Mouse (Mus musculus) heart, postnatal 25 days (tissue): Measurements from ENCODE around the gene Adi1. TPM values are rescaled to one million over a fixed set of nuclear protein-coding genes. Genes with fewer than 3 reads are reported as not detected.

Experiments used
- DNase-seq: peaks from one replicate; pipeline ENCODE4 v3.0.0; 2022; ENCODE audit warnings: low spot score
- intact Hi-C: fragments of 180-260 bp; cut with DNase I; formaldehyde crosslinking; loops from one replicate; pipeline ENCODE4 v1.15.1; 2025
- total RNA-seq, 2 experiments: library from RNA; stranded (reverse); gene quantifications; 2 replicates each; pipeline ENCODE4 v1.2.3; 2021

Gene Adi1
- 10 to 100 TPM; 41.0 to 43.8 TPM for total RNA-seq

- peak; percentile 55 for DNase-seq
- intact Hi-C loops, result loop anchor here (2.0 kb wide), 1 partner anchor 39 kb away; no protein-coding TSS in a partner anchor
Observed at GRCm38 (mm10) chr12:28675121-28675924, at the start of gene Adi1. Gene Adi1, plus strand, starts transcription at chr12:28675231.

- DNase-seq, result no peak
- intact Hi-C loops, result no loop called here
Observed at GRCm38 (mm10) chr12:28625407-28625806, 49.6 kb upstream of the Adi1 start.

GRCm38 (mm10) chr12:28627092-28627491, 47.9 kb upstream of the Adi1 start:
- intact Hi-C loops, result no loop called here
- DNase-seq, result no peak

- intact Hi-C loops, result no loop called here
- DNase-seq, result no peak
Observed at GRCm38 (mm10) chr12:28628436-28628835, 46.6 kb upstream of the Adi1 start.

GRCm38 (mm10) chr12:28635058-28635534, 39.9 kb upstream of the Adi1 start:
- no peak for DNase-seq
- intact Hi-C loops, result loop anchor here (5.0 kb wide), 2 partner anchors 112 to 657 kb away; no protein-coding TSS in a partner anchor

- intact Hi-C loops, result loop anchor here (2.0 to 5.0 kb wide), 3 partner anchors 39 to 656 kb away; partner anchors contain the start of gene Adi1
- DNase-seq, result peak; percentile 88
Observed at GRCm38 (mm10) chr12:28635535-28636476, 39.2 kb upstream of the Adi1 start, which contains the start of gene Rps7. Gene Rps7, minus strand, starts transcription at chr12:28635953.

GRCm38 (mm10) chr12:28636543-28636942, 38.5 kb upstream of the Adi1 start:
- DNase-seq, result no peak
- intact Hi-C loops, result loop anchor here (2.0 to 5.0 kb wide), 3 partner anchors 38 to 656 kb away; partner anchors contain the start of gene Adi1

GRCm38 (mm10) chr12:28638778-28639177, 36.3 kb upstream of the Adi1 start:
- no peak for DNase-seq
- intact Hi-C loops, result loop anchor here (5.0 kb wide), 2 partner anchors 109 to 654 kb away; no protein-coding TSS in a partner anchor

GRCm38 (mm10) chr12:28649141-28650110, 25.6 kb upstream of the Adi1 start, which contains the start of gene Rnaseh1:
Gene Rnaseh1, plus strand, starts transcription at chr12:28649602.
- intact Hi-C loops, result loop anchor here (5.0 kb wide), 1 partner anchor 103 kb away; the partner anchor contains the start of genes Eipr1 and Trappc12
- DNase-seq, result peak; percentile 72

GRCm38 (mm10) chr12:28662628-28663027, 12.4 kb upstream of the Adi1 start:
- DNase-seq, result no peak
- intact Hi-C loops, result no loop called here

GRCm38 (mm10) chr12:28666734-28667133, 8.3 kb upstream of the Adi1 start:
- intact Hi-C loops, result no loop called here
- no peak for DNase-seq

GRCm38 (mm10) chr12:28667287-28667686, 7.7 kb upstream of the Adi1 start:
- intact Hi-C loops, result no loop called here
- no peak for DNase-seq

- intact Hi-C loops, result loop anchor here (2.0 kb wide), 1 partner anchor 37 kb away; no protein-coding TSS in a partner anchor
- no peak for DNase-seq
Observed at GRCm38 (mm10) chr12:28674038-28674720, 852 bp upstream of the Adi1 start.

- no peak for DNase-seq
Observed at GRCm38 (mm10) chr12:28675925-28676209, 836 bp downstream of the Adi1 start.

GRCm38 (mm10) chr12:28684674-28685073, 9.6 kb downstream of the Adi1 start:
- intact Hi-C loops, result no loop called here
- DNase-seq, result no peak

More at GRCm38 (mm10) chr12:28675925-28676209, 836 bp downstream of the Adi1 start:
- intact Hi-C loops, result loop anchor here (2.0 kb wide), 1 partner anchor 39 kb away; no protein-coding TSS in a partner anchor

- no peak for DNase-seq
- intact Hi-C loops, result no loop called here
Observed at GRCm38 (mm10) chr12:28685771-28686170, 10.7 kb downstream of the Adi1 start.

- DNase-seq, result no peak
- intact Hi-C loops, result no loop called here
Observed at GRCm38 (mm10) chr12:28686199-28686879, 11.3 kb downstream of the Adi1 start.

GRCm38 (mm10) chr12:28688996-28689395, 14.0 kb downstream of the Adi1 start:
- no peak for DNase-seq
- intact Hi-C loops, result no loop called here
